Mouse (Mus musculus) cortical plate, adult 2 months (tissue): ENCODE results near the gene Fbxo11.

ENCODE experiments used
- CTCF ChIP-seq: fragments of 200-500 bp; IDR thresholded peaks from 2 replicates; pipeline ENCODE4 v1.5.1; 2011; ENCODE audit warnings: mild to moderate bottlenecking, control low read depth, low read length; ENCODE audit not compliant: insufficient read depth; ENCODE audit errors: extremely low read depth
- POLR2A ChIP-seq: fragments of 200-500 bp; IDR thresholded peaks from 2 replicates; pipeline ENCODE4 v1.6.1; 2011; ENCODE audit warnings: mild to moderate bottlenecking, low read length, control low read depth; ENCODE audit not compliant: insufficient read depth; ENCODE audit errors: extremely low read depth

DNA sequence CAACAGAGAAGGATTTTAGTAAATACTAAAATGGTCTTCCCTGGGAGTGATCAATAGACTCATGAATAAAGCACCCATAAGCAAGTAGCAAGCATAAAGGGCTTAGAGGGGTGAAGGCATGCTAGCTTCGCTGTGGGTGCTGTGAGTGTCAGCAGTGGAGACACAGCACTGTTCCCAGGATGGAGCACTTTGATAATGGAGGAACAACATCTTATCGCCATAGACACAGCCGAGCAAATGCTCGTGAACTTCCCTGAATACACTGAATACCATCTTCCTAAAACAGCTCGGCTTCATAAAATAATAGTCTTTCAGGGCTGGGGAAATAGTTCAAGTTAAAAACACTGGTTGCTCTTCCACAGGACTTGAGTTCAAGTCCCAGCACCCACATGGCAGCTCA is 33.3 kb downstream of the Fbxo11 start:
- TF ChIP-seq POLR2A = no peak
- no peak for TF ChIP-seq CTCF
